Mouse (Mus musculus) E14TG2a.4 (cell line): ENCODE results near the gene Snrpd2.
"Not testable (repeated sequence)": the region's sequence is repeated elsewhere in the genome, so short reads cannot be mapped to it uniquely, and the experiment has no call there.

ENCODE experiments used
- H3K27me3 ChIP-seq: 2 replicates; pipeline ENCODE4 v1.6.1; 2014; ENCODE audit warnings: low read length, control low read depth; ENCODE audit not compliant: insufficient read depth
- H3K36me3 ChIP-seq: 2 replicates; pipeline ENCODE4 v1.6.1; 2014; ENCODE audit warnings: low read length, control low read depth; ENCODE audit not compliant: insufficient read depth
- H3K4me1 ChIP-seq: replicated peaks from 2 replicates; pipeline ENCODE4 v1.6.1; 2014; ENCODE audit warnings: low read depth, low read length, control low read depth
- H3K4me3 ChIP-seq: replicated peaks from 2 replicates; pipeline ENCODE4 v1.5.1; 2014; ENCODE audit warnings: mild to moderate bottlenecking, low read length
- H3K9me3 ChIP-seq: 2 replicates; pipeline ENCODE4 v1.6.1; 2014; ENCODE audit warnings: low read length, control low read depth
- CTCF ChIP-seq: conservative IDR thresholded peaks from 2 replicates; pipeline ENCODE4 v1.5.1; 2014; ENCODE audit warnings: low read length
- NANOG ChIP-seq: IDR thresholded peaks from 2 replicates; pipeline ENCODE4 v1.6.1; 2014; ENCODE audit warnings: borderline replicate concordance, low read length, mixed read lengths
- POU5F1 ChIP-seq: IDR thresholded peaks from 2 replicates; pipeline ENCODE4 v1.6.1; 2014; ENCODE audit warnings: low read length, borderline replicate concordance

The Snrpd2 gene

GRCm38 (mm10) chr7:19137380-19137779, 12.1 kb upstream of the Snrpd2 start:
- peak overlapping the region; percentile 62; the same call in 1 of the 2 replicates for H3K4me3 ChIP-seq
- no peaks in the 10 kb centered on the region for H3K9me3 ChIP-seq
- H3K27me3 ChIP-seq: no peaks in the 10 kb centered on the region
- no peak for TF ChIP-seq NANOG
- TF ChIP-seq CTCF: peak; percentile 42; the same call in 1 of the 2 replicates
- no peak for TF ChIP-seq POU5F1
- H3K4me1 ChIP-seq: peaks cover 60% of the 10 kb centered on the region
- peaks cover 62% of the 10 kb centered on the region for H3K36me3 ChIP-seq

- H3K4me3 ChIP-seq: no peak overlapping the region
- H3K9me3 ChIP-seq: no peaks in the 10 kb centered on the region
- H3K4me1 ChIP-seq: peaks cover 36% of the 10 kb centered on the region
- no peaks in the 10 kb centered on the region for H3K27me3 ChIP-seq
- H3K36me3 ChIP-seq: peaks cover 45% of the 10 kb centered on the region
- TF ChIP-seq CTCF (no peak), POU5F1 (no peak), NANOG (no peak)
These were observed 2.7 kb upstream of the Snrpd2 start for GRCm38 (mm10) chr7:19146793-19147192.

- peaks cover 40% of the 10 kb centered on the region for H3K4me1 ChIP-seq
- H3K4me3 ChIP-seq: peak overlapping the region; percentile 99; the same call in 1 of the 2 replicates
- H3K9me3 ChIP-seq: no peaks in the 10 kb centered on the region
- no peaks in the 10 kb centered on the region for H3K27me3 ChIP-seq
- peaks cover 49% of the 10 kb centered on the region for H3K36me3 ChIP-seq
- TF ChIP-seq POU5F1: no peak
- TF ChIP-seq NANOG: no peak
- no peak for TF ChIP-seq CTCF
These were observed 2.0 kb upstream of the Snrpd2 start for GRCm38 (mm10) chr7:19147497-19148045.

- peaks cover 40% of the 10 kb centered on the region for H3K4me1 ChIP-seq
- TF ChIP-seq POU5F1 (no peak), CTCF (no peak), NANOG (no peak)
- H3K27me3 ChIP-seq: no peaks in the 10 kb centered on the region
- H3K9me3 ChIP-seq: no peaks in the 10 kb centered on the region
- H3K36me3 ChIP-seq: peaks cover 50% of the 10 kb centered on the region
- peak overlapping the region; percentile 99 for H3K4me3 ChIP-seq
These were observed 1.2 kb upstream of the Snrpd2 start for GRCm38 (mm10) chr7:19148180-19148874.

- Histone ChIP-seq H3K27me3 (no peaks in the 10 kb centered on the region), H3K4me1 (peaks cover 40% of the 10 kb centered on the region), H3K4me3 (peak within 1 kb of the TSS; percentile 99), H3K36me3 (peaks cover 57% of the 10 kb centered on the region), H3K9me3 (no peaks in the 10 kb centered on the region)
- no peak for TF ChIP-seq NANOG
- no peak for TF ChIP-seq CTCF
- no peak for TF ChIP-seq POU5F1
These were observed 514 bp upstream of the Snrpd2 start, which contains the start of gene Qpctl for GRCm38 (mm10) chr7:19148875-19149541. Qpctl (minus strand) TSS chr7:19149291.

GRCm38 (mm10) chr7:19151121-19151520, 1.6 kb downstream of the Snrpd2 start:
- H3K36me3 ChIP-seq: peaks cover 67% of the 10 kb centered on the region
- H3K27me3 ChIP-seq, H3K9me3 ChIP-seq: not testable (repeated sequence)
- peak overlapping the region; percentile 99 for H3K4me3 ChIP-seq
- H3K4me1 ChIP-seq: peaks cover 54% of the 10 kb centered on the region

- Histone ChIP-seq H3K4me1 (peaks cover 68% of the 10 kb centered on the region), H3K4me3 (no peak overlapping the region), H3K36me3 (peaks cover 77% of the 10 kb centered on the region), H3K27me3 (peaks cover 2% of the 10 kb centered on the region; the same call in 1 of the 2 replicates), H3K9me3 (no peaks in the 10 kb centered on the region)
- TF ChIP-seq POU5F1 (no peak), NANOG (no peak), CTCF (no peak)
These were observed 5.3 kb downstream of the Snrpd2 start for GRCm38 (mm10) chr7:19154796-19155195.

- H3K4me3 ChIP-seq: 0 out of 2 replicates have a peak overlapping the region, but pooled peaks have one; percentile 4
- TF ChIP-seq CTCF (peak; percentile 18; the same call in 1 of the 2 replicates), NANOG (no peak), POU5F1 (no peak)
These were observed 6.4 kb downstream of the Snrpd2 start for GRCm38 (mm10) chr7:19155825-19156475.

More at GRCm38 (mm10) chr7:19155825-19156475, 6.4 kb downstream of the Snrpd2 start:
- H3K9me3 ChIP-seq: no peaks in the 10 kb centered on the region
- peaks cover 2% of the 10 kb centered on the region; the same call in 1 of the 2 replicates for H3K27me3 ChIP-seq
- H3K4me1 ChIP-seq: peaks cover 68% of the 10 kb centered on the region
- H3K36me3 ChIP-seq: peaks cover 72% of the 10 kb centered on the region
